Mouse (Mus musculus) megakaryocyte, embryonic 14.5 days (primary cell): ENCODE data around the gene Mettl21a.

Source experiments
- FLI1 ChIP-seq: IDR thresholded peaks from 2 replicates; pipeline ENCODE4 v1.6.1; 2012; ENCODE audit warnings: low read length, inconsistent platforms, mixed read lengths
- GATA1 ChIP-seq: IDR thresholded peaks from 3 replicates; pipeline ENCODE4 v1.6.1; 2012; ENCODE audit warnings: mixed read lengths, low read length, inconsistent platforms, borderline replicate concordance

DNA sequence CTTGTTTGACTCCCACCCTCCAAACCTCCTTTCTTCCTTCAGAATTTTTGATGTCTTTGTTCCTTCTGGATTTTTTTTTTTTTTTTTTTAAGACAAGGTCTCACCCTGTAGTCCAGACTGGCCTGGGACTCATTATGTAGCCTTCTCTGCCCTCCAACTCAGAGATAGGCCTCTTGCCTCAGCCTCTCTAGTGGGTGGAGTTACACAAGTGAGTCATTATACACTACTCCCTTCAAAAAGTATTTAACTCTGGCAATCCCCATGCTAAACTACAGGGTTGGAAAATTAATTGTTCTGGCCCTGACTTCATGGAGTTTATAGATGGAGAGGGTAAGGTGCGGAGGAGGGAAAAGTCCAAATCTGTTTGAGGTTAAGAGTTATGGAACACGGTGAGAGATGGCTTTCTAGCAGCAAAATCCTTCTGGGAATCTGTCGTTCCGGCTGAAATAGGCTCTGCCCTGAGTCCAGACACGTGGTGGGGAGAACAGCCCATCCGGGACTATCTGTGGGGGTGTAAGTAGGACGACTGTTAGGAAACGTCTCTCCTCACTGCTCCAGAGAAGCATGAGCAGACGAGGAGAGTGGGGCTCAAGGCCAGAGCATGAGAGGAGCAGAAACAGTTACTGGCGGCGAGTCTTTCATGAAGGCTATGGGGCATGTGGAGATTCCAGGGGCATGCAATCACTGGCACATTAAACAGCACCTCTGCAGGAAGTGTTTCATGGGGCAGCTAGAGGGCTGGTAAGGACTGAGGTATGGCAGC is 32.5 kb upstream of the Mettl21a start:
- TF ChIP-seq GATA1 (no peak), FLI1 (no peak)
